Mouse (Mus musculus): Measurements from ENCODE around the gene Vps41. TPM values are rescaled to one million over a fixed set of nuclear protein-coding genes. Genes with fewer than 3 reads are reported as not detected.

Gene Vps41
- polyA plus RNA-seq, 1 experiment, result 10.2 TPM

DNA sequence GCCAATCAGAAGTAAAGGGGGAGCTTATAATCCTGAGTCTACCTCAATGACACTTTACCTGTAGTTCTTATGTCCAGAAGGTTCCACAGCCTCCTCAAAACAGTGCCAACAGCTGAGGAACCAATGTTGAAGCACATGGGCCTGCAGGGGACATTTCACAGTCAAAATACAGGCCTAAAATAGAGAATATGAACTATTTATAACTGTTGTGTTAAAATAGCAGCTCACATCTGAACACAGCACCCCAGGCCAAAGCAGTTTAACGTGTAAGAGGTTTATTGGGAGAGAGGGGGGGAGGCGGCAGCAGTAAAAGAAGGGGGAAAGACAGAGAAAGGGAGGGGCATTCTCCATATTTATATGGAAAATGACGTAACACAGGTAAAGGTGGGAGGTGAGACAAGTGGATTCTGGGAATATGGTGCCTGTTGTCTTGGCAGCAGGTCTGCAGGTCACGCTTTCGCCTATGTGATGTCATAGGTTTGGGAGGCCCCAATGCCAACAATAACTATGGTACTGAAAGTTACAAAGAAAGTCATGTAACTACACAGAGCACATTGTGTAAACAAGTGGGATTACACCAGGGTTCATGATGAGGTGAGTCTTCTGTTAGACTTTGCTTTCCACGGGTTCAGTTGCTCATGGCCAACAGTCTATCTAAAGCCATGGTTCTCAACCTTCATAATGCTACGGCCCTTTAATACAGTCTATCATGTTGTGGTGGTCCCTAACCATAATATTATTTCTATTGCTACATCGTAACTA lies 56.5 kb downstream of the Vps41 start:
- TF ChIP-seq POLR2A (IDR thresholded peaks at IDR 0.05; ENCODE audit: control insufficient read depth, low read depth, low read length), result no peak
- no peak for TF ChIP-seq CTCF (IDR thresholded peaks at IDR 0.05; ENCODE audit: control insufficient read depth, insufficient read depth, insufficient replicate concordance, low read depth, low read length)
- no peak overlapping the region for H3K4me3 ChIP-seq (ENCODE audit: control insufficient read depth, low read depth, low read length)

DNA sequence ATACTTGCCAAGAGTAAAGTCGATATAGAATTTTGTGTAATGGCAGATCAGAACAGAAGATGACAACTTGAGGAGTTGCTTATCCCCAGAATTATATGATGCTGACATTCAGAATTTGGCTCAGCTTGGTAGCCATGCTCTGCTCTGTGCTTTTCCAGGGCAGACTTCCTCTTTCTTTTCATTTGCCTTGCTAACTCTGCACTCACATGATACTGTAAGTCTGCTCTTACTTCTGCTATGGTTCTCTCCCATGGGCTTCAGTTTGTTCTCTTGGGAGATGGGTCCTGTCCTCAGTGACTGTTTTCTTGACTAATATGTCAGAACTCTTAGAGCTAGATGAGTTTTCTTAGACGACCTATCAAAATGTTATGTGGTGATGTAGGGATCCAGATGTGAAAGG lies 64.2 kb downstream of the Vps41 start:
- no peaks in the 10 kb centered on the region for H3K4me1 ChIP-seq (ENCODE audit: control insufficient read depth, insufficient read depth, low read length)
- H3K36me3 ChIP-seq (ENCODE audit: control insufficient read depth, insufficient read depth, low read length), result no peaks in the 10 kb centered on the region
- no peak overlapping the region for H3K27ac ChIP-seq (ENCODE audit: control insufficient read depth, insufficient read depth, low read depth, low read length)
- H3K27me3 ChIP-seq (ENCODE audit: control insufficient read depth, insufficient read depth, low read length), result no peaks in the 10 kb centered on the region
- no peak overlapping the region for H3K4me3 ChIP-seq (ENCODE audit: control insufficient read depth, low read depth, low read length)
- TF ChIP-seq POLR2A (IDR thresholded peaks at IDR 0.05; ENCODE audit: control insufficient read depth, low read depth, low read length) (no peak), CTCF (IDR thresholded peaks at IDR 0.05; ENCODE audit: control insufficient read depth, insufficient read depth, insufficient replicate concordance, low read depth, low read length) (no peak)

More for the DNA sequence above, 56.5 kb downstream of the Vps41 start:
- no peak overlapping the region for H3K27ac ChIP-seq (ENCODE audit: control insufficient read depth, insufficient read depth, low read depth, low read length)
- H3K27me3 ChIP-seq (ENCODE audit: control insufficient read depth, insufficient read depth, low read length), result no peaks in the 10 kb centered on the region
- no peaks in the 10 kb centered on the region for H3K36me3 ChIP-seq (ENCODE audit: control insufficient read depth, insufficient read depth, low read length)
- no peaks in the 10 kb centered on the region for H3K4me1 ChIP-seq (ENCODE audit: control insufficient read depth, insufficient read depth, low read length)

DNA sequence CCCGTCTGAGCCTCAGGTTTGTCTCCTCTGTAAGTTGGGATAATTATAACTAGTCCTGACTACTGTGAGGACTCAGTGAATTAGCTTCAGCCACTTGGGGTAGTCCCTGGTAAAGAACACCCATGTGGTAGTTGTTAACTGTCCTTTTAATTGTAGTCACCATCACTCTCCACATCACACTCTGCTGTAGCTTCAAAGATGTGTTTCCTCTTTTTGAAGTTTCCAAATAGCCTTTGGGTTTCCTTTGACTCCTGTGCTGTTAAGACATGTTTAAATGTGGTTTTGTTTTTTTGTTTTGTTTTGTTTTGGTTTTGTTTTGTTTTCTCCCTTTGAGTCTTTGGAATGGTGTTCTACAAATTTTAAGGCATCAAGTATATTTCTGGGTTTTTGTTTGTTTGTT lies 68.6 kb downstream of the Vps41 start:
- H3K4me3 ChIP-seq (ENCODE audit: control insufficient read depth, low read depth, low read length), result no peak overlapping the region
- no peak overlapping the region for H3K27ac ChIP-seq (ENCODE audit: control insufficient read depth, insufficient read depth, low read depth, low read length)
- H3K4me1 ChIP-seq (ENCODE audit: control insufficient read depth, insufficient read depth, low read length), result no peaks in the 10 kb centered on the region
- H3K27me3 ChIP-seq (ENCODE audit: control insufficient read depth, insufficient read depth, low read length), result no peaks in the 10 kb centered on the region
- no peaks in the 10 kb centered on the region for H3K36me3 ChIP-seq (ENCODE audit: control insufficient read depth, insufficient read depth, low read length)
- no peak for TF ChIP-seq POLR2A (IDR thresholded peaks at IDR 0.05; ENCODE audit: control insufficient read depth, low read depth, low read length)
- TF ChIP-seq CTCF (IDR thresholded peaks at IDR 0.05; ENCODE audit: control insufficient read depth, insufficient read depth, insufficient replicate concordance, low read depth, low read length), result no peak

DNA sequence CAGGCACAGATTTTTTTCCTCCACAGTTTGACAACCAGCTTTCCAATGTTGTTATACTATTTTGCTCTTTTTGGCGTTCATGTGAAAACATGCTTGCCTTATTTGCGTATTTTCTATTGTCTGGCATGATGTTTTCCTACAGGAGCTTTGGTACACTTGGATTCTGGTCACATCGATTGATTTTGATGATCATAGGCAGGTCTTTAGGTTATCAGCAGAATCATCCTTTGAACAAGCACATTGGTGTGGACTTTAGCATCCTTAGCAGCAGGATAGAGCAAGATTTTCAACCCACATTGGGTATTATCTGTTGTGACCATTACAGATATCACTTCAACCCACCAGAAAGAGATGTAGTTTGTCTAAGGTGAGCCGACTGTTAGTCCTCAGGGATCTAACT lies 71.0 kb downstream of the Vps41 start:
- Histone ChIP-seq H3K27me3 (ENCODE audit: control insufficient read depth, insufficient read depth, low read length) (no peaks in the 10 kb centered on the region), H3K27ac (ENCODE audit: control insufficient read depth, insufficient read depth, low read depth, low read length) (no peak overlapping the region), H3K4me3 (ENCODE audit: control insufficient read depth, low read depth, low read length) (no peak overlapping the region), H3K4me1 (ENCODE audit: control insufficient read depth, insufficient read depth, low read length) (no peaks in the 10 kb centered on the region), H3K36me3 (ENCODE audit: control insufficient read depth, insufficient read depth, low read length) (no peaks in the 10 kb centered on the region)
- no peak for TF ChIP-seq CTCF (IDR thresholded peaks at IDR 0.05; ENCODE audit: control insufficient read depth, insufficient read depth, insufficient replicate concordance, low read depth, low read length)

DNA sequence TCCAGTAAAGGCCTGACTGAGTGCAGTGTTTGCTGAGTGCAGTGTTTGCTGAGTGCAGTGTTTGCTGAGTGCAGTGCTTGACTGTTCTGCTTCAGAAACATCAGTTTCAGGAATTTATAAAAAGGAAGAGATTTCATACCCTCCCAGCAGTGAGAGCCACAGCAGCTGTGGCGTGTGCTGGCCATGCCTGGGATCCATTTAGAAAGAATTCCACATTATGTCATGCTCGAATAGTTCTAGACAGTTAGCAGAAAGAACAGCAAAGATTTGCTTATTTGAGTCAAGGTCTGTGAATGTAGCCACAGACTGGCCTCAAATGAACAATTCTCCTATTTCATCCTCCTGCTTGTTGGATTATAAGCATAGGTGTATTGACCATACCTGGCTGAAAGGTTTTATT lies 71.6 kb downstream of the Vps41 start:
- TF ChIP-seq CTCF (IDR thresholded peaks at IDR 0.05; ENCODE audit: control insufficient read depth, insufficient read depth, insufficient replicate concordance, low read depth, low read length), result no peak
- no peak for TF ChIP-seq POLR2A (IDR thresholded peaks at IDR 0.05; ENCODE audit: control insufficient read depth, low read depth, low read length)

DNA sequence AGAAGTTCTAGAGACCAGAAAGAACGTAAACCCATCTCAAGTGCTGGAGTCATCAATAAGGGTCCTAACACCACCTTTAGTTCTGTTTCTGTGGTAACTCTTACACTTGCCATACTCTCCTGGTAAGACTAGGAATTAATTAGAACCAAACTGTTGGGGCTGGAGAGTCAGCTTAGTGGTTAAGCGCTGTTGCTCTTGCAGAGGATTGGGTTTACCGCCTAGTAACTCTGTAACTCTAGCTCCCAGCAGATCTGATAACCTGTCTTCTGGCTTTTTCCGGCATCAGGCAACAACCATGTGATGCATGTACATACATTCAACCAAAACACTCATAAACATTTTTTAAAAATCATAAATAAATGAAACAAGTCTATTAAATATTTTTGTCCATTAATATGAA lies 72.6 kb downstream of the Vps41 start:
- Histone ChIP-seq H3K27me3 (ENCODE audit: control insufficient read depth, insufficient read depth, low read length) (no peaks in the 10 kb centered on the region), H3K27ac (ENCODE audit: control insufficient read depth, insufficient read depth, low read depth, low read length) (no peak overlapping the region), H3K36me3 (ENCODE audit: control insufficient read depth, insufficient read depth, low read length) (no peaks in the 10 kb centered on the region), H3K4me3 (ENCODE audit: control insufficient read depth, low read depth, low read length) (no peak overlapping the region), H3K4me1 (ENCODE audit: control insufficient read depth, insufficient read depth, low read length) (no peaks in the 10 kb centered on the region)
- TF ChIP-seq CTCF (IDR thresholded peaks at IDR 0.05; ENCODE audit: control insufficient read depth, insufficient read depth, insufficient replicate concordance, low read depth, low read length) (no peak), POLR2A (IDR thresholded peaks at IDR 0.05; ENCODE audit: control insufficient read depth, low read depth, low read length) (no peak)

More for the DNA sequence above, 71.6 kb downstream of the Vps41 start:
- no peak overlapping the region for H3K4me3 ChIP-seq (ENCODE audit: control insufficient read depth, low read depth, low read length)
- H3K4me1 ChIP-seq (ENCODE audit: control insufficient read depth, insufficient read depth, low read length), result no peaks in the 10 kb centered on the region
- H3K36me3 ChIP-seq (ENCODE audit: control insufficient read depth, insufficient read depth, low read length), result no peaks in the 10 kb centered on the region
- H3K27ac ChIP-seq (ENCODE audit: control insufficient read depth, insufficient read depth, low read depth, low read length), result no peak overlapping the region
- no peaks in the 10 kb centered on the region for H3K27me3 ChIP-seq (ENCODE audit: control insufficient read depth, insufficient read depth, low read length)

DNA sequence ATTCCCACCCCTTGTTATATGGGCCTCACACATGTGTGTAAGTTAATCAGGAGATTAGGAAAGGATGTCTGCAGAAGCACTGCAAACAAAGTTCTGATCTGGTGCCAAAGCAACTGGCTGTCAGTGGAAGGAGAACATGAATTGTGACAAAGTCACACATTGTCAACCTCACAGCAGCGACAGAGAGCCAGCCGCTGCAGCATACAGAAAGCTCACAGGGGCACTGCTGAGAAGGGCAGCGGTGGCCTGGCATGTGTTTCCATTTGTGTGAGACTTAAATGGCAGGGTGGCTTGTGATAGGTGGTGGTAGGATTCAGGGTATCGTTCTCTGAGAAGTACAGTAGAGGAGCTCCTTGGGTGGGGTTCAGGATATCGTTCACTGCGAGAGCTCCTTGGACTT lies 73.0 kb downstream of the Vps41 start:
- H3K27me3 ChIP-seq (ENCODE audit: control insufficient read depth, insufficient read depth, low read length), result no peaks in the 10 kb centered on the region
- TF ChIP-seq CTCF (IDR thresholded peaks at IDR 0.05; ENCODE audit: control insufficient read depth, insufficient read depth, insufficient replicate concordance, low read depth, low read length) (no peak), POLR2A (IDR thresholded peaks at IDR 0.05; ENCODE audit: control insufficient read depth, low read depth, low read length) (no peak)
- H3K4me3 ChIP-seq (ENCODE audit: control insufficient read depth, low read depth, low read length), result no peak overlapping the region
- no peaks in the 10 kb centered on the region for H3K4me1 ChIP-seq (ENCODE audit: control insufficient read depth, insufficient read depth, low read length)
- no peak overlapping the region for H3K27ac ChIP-seq (ENCODE audit: control insufficient read depth, insufficient read depth, low read depth, low read length)
- H3K36me3 ChIP-seq (ENCODE audit: control insufficient read depth, insufficient read depth, low read length), result no peaks in the 10 kb centered on the region
